Mouse (Mus musculus) mesoderm, embryonic 11.5 days (tissue): ENCODE results near the gene Armc12.
A peak's percentile ranks its signal among the peaks of the same experiment; 100 is the strongest.
"Not testable (repeated sequence)": the region's sequence is repeated elsewhere in the genome, so short reads cannot be mapped to it uniquely, and the experiment has no call there.

Experiments used
- DNase-seq: peaks from one replicate; pipeline ENCODE4 v3.0.0-alpha.2; 2012; ENCODE audit warnings: low read depth, low spot score

Armc12 gene

GRCm38 (mm10) chr17:28531946-28532345 is 1.3 kb downstream of the Armc12 start:
- no peak for DNase-seq

- no peak for DNase-seq
Observed at GRCm38 (mm10) chr17:28532557-28532956, 2.0 kb downstream of the Armc12 start.

- no peak for DNase-seq
Observed at GRCm38 (mm10) chr17:28533327-28533726, 2.7 kb downstream of the Armc12 start.

GRCm38 (mm10) chr17:28537881-28538280 is 7.3 kb downstream of the Armc12 start:
- no peak for DNase-seq

- DNase-seq: no peak
Observed at GRCm38 (mm10) chr17:28546925-28547324, 16.3 kb downstream of the Armc12 start.

GRCm38 (mm10) chr17:28548550-28548949 is 17.9 kb downstream of the Armc12 start:
- no peak for DNase-seq

- no peak for DNase-seq
Observed at GRCm38 (mm10) chr17:28549111-28549510, 18.5 kb downstream of the Armc12 start, which contains the start of gene Clpsl2. Gene Clpsl2 (plus strand): TSS chr17:28549411.

- DNase-seq: peak; percentile 82
Observed at GRCm38 (mm10) chr17:28553040-28553793, 22.6 kb downstream of the Armc12 start.

GRCm38 (mm10) chr17:28554021-28554420 is 23.4 kb downstream of the Armc12 start:
- DNase-seq: not testable (repeated sequence)

- no peak for DNase-seq
Observed at GRCm38 (mm10) chr17:28556635-28557396, 26.2 kb downstream of the Armc12 start.

GRCm38 (mm10) chr17:28557772-28558171 is 27.2 kb downstream of the Armc12 start:
- DNase-seq: no peak

- DNase-seq: no peak
Observed at GRCm38 (mm10) chr17:28560598-28560997, 30.0 kb downstream of the Armc12 start, which contains the start of gene Clps. Gene Clps (minus strand): TSS chr17:28560766.

GRCm38 (mm10) chr17:28561613-28562012 is 31.0 kb downstream of the Armc12 start:
- no peak for DNase-seq

GRCm38 (mm10) chr17:28565181-28565580 is 34.6 kb downstream of the Armc12 start:
- no peak for DNase-seq

GRCm38 (mm10) chr17:28567541-28567940 is 36.9 kb downstream of the Armc12 start:
- no peak for DNase-seq

GRCm38 (mm10) chr17:28571868-28572267 is 41.3 kb downstream of the Armc12 start:
- DNase-seq: no peak

GRCm38 (mm10) chr17:28572521-28572920 is 41.9 kb downstream of the Armc12 start:
- no peak for DNase-seq

- DNase-seq: no peak
Observed at GRCm38 (mm10) chr17:28572941-28573340, 42.3 kb downstream of the Armc12 start.

GRCm38 (mm10) chr17:28575244-28576125 is 44.9 kb downstream of the Armc12 start, which contains the start of gene Lhfpl5:
Gene Lhfpl5 (plus strand): TSS chr17:28575641.
- DNase-seq: peak; percentile 85

- peak; percentile 89 for DNase-seq
Observed at GRCm38 (mm10) chr17:28580396-28580795, 49.8 kb downstream of the Armc12 start.

GRCm38 (mm10) chr17:28581056-28581455 is 50.5 kb downstream of the Armc12 start:
- DNase-seq: no peak

GRCm38 (mm10) chr17:28586509-28586908 is 55.9 kb downstream of the Armc12 start:
- DNase-seq: no peak
